19 mouse cellular contexts compared by ENCODE assay signal in the genomic region with DNA sequence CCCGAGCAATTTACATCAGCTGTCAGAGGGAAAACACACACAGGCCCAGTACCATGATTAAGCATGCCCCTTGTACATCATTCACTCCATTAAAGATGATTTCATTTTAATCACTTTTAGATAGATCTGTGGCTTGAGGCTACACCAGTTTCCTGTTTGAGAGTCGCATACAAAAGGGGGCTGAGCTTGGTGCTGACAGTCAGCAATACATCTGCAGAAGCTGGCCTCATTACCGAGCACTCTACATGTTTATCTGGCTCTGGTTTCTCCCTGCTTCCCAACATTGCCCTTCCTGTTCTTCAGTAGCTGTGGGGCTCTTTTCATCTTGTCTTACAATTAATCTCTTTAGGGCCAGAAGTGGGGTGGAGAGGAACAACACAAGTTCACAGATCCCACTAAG. TPM values are rescaled to one million over a fixed set of nuclear protein-coding genes. Genes with fewer than 3 reads are reported as not detected.
DNase-seq lines count a peak whose midpoint lies in the region; ATAC-seq and TF ChIP-seq lines count a peak whose summit lies in the region.
"Had no signal": no experiment of that assay in that cellular context is flagged by ENCODE, and none has a peak within 500 bp of the region (broad histone marks: within the 10 kb centered on the region; RNA-seq: fewer than 3 reads in every experiment).

No protein-coding gene starts in this region.

- no peaks in the 10 kb centered on the region for H3K27me3 ChIP-seq in kidney, postnatal 0 days (ENCODE audit: insufficient read depth, low read length)
- H3K27me3 ChIP-seq in kidney, embryonic 14.5 days (ENCODE audit: control insufficient read depth, insufficient read depth, low read length), result no peaks in the 10 kb centered on the region
- H3K27me3 ChIP-seq in midbrain, embryonic 13.5 days, result peaks cover 11% of the 10 kb centered on the region
- no peaks in the 10 kb centered on the region for H3K27me3 ChIP-seq in midbrain, postnatal 0 days (ENCODE audit: insufficient read depth, low read length)

- no peak for ATAC-seq in kidney, postnatal 0 days (replicated peaks; ENCODE audit: low FRiP score, low read depth)
- no peak for ATAC-seq in kidney, embryonic 14.5 days (ENCODE audit: low FRiP score, low TSS enrichment)
- ATAC-seq in midbrain, embryonic 13.5 days, result no peak
- no peak for ATAC-seq in midbrain, postnatal 0 days (ENCODE audit: low FRiP score)
- peak; percentile 41 for ATAC-seq in activated CD4-positive, CD25-positive, alpha-beta regulatory T cell, adult 4 months
- no peak for ATAC-seq in monocyte, adult 5-6 weeks (replicated peaks; ENCODE audit: insufficient number of reproducible peaks, low FRiP score, low TSS enrichment, poor library complexity, severe bottlenecking)

- 36% methylated on average over 3 of the region's 3 CpGs for WGBS in kidney, postnatal 0 days
- 35% methylated on average over 3 of the region's 3 CpGs for WGBS in kidney, embryonic 14.5 days
- 53% methylated on average over 3 of the region's 3 CpGs for WGBS in midbrain, embryonic 13.5 days
- 32% methylated on average over 3 of the region's 3 CpGs for WGBS in midbrain, postnatal 0 days

- no peak for TF ChIP-seq CTCF in kidney, postnatal 0 days (IDR thresholded peaks at IDR 0.05; ENCODE audit: low read depth)
- no peak for TF ChIP-seq CTCF in midbrain, postnatal 0 days (IDR thresholded peaks at IDR 0.05)

- no peak overlapping the region for H3K9ac ChIP-seq in kidney, postnatal 0 days (ENCODE audit: low read depth, low read length)
- H3K9ac ChIP-seq in kidney, embryonic 14.5 days (ENCODE audit: low read depth, low read length), result no peak overlapping the region
- H3K9ac ChIP-seq in midbrain, embryonic 13.5 days (replicated peaks), result no peak overlapping the region
- H3K9ac ChIP-seq in midbrain, postnatal 0 days (replicated peaks; ENCODE audit: low read length, poor library complexity, severe bottlenecking), result no peak overlapping the region
- H3K9ac ChIP-seq: hindbrain, embryonic 14.5 days; limb, embryonic 12.5 days; liver, embryonic 15.5 days had no signal

- H3K9me3 ChIP-seq in kidney, postnatal 0 days (replicated peaks; ENCODE audit: low read length), result no peaks in the 10 kb centered on the region
- no peaks in the 10 kb centered on the region for H3K9me3 ChIP-seq in kidney, embryonic 14.5 days (ENCODE audit: control insufficient read depth, low read length)
- H3K9me3 ChIP-seq in midbrain, embryonic 13.5 days, result no peaks in the 10 kb centered on the region
- no peaks in the 10 kb centered on the region for H3K9me3 ChIP-seq in midbrain, postnatal 0 days (ENCODE audit: low read length)
- H3K9me3 ChIP-seq: limb, embryonic 12.5 days; liver, embryonic 15.5 days had no signal

- peak; percentile 36 for DNase-seq in kidney, postnatal 0 days (ENCODE audit: low spot score)
- DNase-seq in midbrain, postnatal 0 days (ENCODE audit: low spot score), result no peak
- DNase-seq in naive thymus-derived CD4-positive, alpha-beta T cell, adult 2 months (ENCODE audit: low read depth), result peak; percentile 49
- DNase-seq in right cerebral cortex, postnatal 10 days (ENCODE audit: low spot score in 2 of 2), result no peak
- DNase-seq: adrenal gland, postnatal 10 days; B cell, adult 2 months; cerebellum, adult 9-10 months; gastrocnemius, postnatal 25 days; heart, postnatal 14 days; kidney, adult 8-10 months had no signal

- H3K4me1 ChIP-seq in kidney, postnatal 0 days (replicated peaks; ENCODE audit: insufficient read depth, low read length), result 0 out of 2 replicates have a peak, but pooled peaks cover 2% of the 10 kb centered on the region
- H3K4me1 ChIP-seq in kidney, embryonic 14.5 days (ENCODE audit: control insufficient read depth, insufficient read depth, low read length), result no peaks in the 10 kb centered on the region
- H3K4me1 ChIP-seq in midbrain, embryonic 13.5 days (replicated peaks), result peaks cover 44% of the 10 kb centered on the region
- 0 out of 2 replicates have a peak, but pooled peaks cover 2% of the 10 kb centered on the region for H3K4me1 ChIP-seq in midbrain, postnatal 0 days (ENCODE audit: insufficient read depth, low read length)

- H3K27ac ChIP-seq in kidney, postnatal 0 days, result no peak overlapping the region
- H3K27ac ChIP-seq in kidney, embryonic 14.5 days (ENCODE audit: low read depth, low read length), result no peak overlapping the region
- H3K27ac ChIP-seq in midbrain, embryonic 13.5 days, result peak overlapping the region; percentile 1; the same call in 1 of the 2 replicates
- no peak overlapping the region for H3K27ac ChIP-seq in midbrain, postnatal 0 days (ENCODE audit: low read depth, low read length)
- H3K27ac ChIP-seq: hindbrain, embryonic 14.5 days; limb, embryonic 12.5 days; liver, embryonic 15.5 days had no signal

- no peak overlapping the region for H3K4me2 ChIP-seq in kidney, postnatal 0 days (ENCODE audit: low read length)
- no peak overlapping the region for H3K4me2 ChIP-seq in kidney, embryonic 14.5 days (replicated peaks; ENCODE audit: low read depth, low read length)
- no peak overlapping the region for H3K4me2 ChIP-seq in midbrain, embryonic 13.5 days (replicated peaks)
- no peak overlapping the region for H3K4me2 ChIP-seq in midbrain, postnatal 0 days (ENCODE audit: low read depth, low read length, poor library complexity, severe bottlenecking)
- H3K4me2 ChIP-seq: hindbrain, embryonic 14.5 days; limb, embryonic 12.5 days; liver, embryonic 15.5 days had no signal

- H3K4me3 ChIP-seq in kidney, postnatal 0 days (replicated peaks; ENCODE audit: low read depth, low read length), result no peak overlapping the region
- no peak overlapping the region for H3K4me3 ChIP-seq in kidney, embryonic 14.5 days (ENCODE audit: low read length)
- no peak overlapping the region for H3K4me3 ChIP-seq in midbrain, embryonic 13.5 days (replicated peaks)
- no peak overlapping the region for H3K4me3 ChIP-seq in midbrain, postnatal 0 days (ENCODE audit: low read depth, low read length)
- H3K4me3 ChIP-seq: limb, embryonic 12.5 days; liver, embryonic 15.5 days had no signal

- no peaks in the 10 kb centered on the region for H3K36me3 ChIP-seq in kidney, postnatal 0 days (ENCODE audit: insufficient read depth, low read length)
- H3K36me3 ChIP-seq in kidney, embryonic 14.5 days (ENCODE audit: control insufficient read depth, insufficient read depth, low read length), result no peaks in the 10 kb centered on the region
- H3K36me3 ChIP-seq in midbrain, embryonic 13.5 days, result no peaks in the 10 kb centered on the region
- no peaks in the 10 kb centered on the region for H3K36me3 ChIP-seq in midbrain, postnatal 0 days (ENCODE audit: insufficient read depth, low read length)
- H3K36me3 ChIP-seq: G1E; limb, embryonic 12.5 days; liver, embryonic 15.5 days had no signal

RNA-seq across cellular contexts. Expression of gene Eif4e3, which starts 6.1 kb away (rescaled TPM):
- polyA plus RNA-seq in kidney, postnatal 0 days (2015; fragmentation: Nextera tagmentation; extraction: Ambion mirVana), result 16.4 and 17.0 TPM in 2 replicates
- polyA plus RNA-seq in kidney, embryonic 14.5 days (2014; fragmentation: Nextera tagmentation; extraction: Ambion mirVana), result 19.5 TPM in 2 replicates
- 8.8 and 9.8 TPM in 2 replicates for polyA plus RNA-seq in midbrain, embryonic 13.5 days (2015; fragmentation: Nextera tagmentation; extraction: Ambion mirVana)
- 8.4 and 10.6 TPM in 2 replicates for total RNA-seq in midbrain, postnatal 0 days (2014; rRNA removed)
- polyA plus RNA-seq in midbrain, postnatal 0 days (2015; fragmentation: Nextera tagmentation; extraction: Ambion mirVana), result 5.4 and 5.5 TPM in 2 replicates
- 10 to 100 TPM; 33.8 to 35.1 TPM for polyA plus RNA-seq in activated CD4-positive, CD25-positive, alpha-beta regulatory T cell, adult 4 months (2017; shearing (Covaris generic))
- 23.3 to 33.9 TPM (median 30.5 TPM) in 3 replicates for total RNA-seq in monocyte, adult 5-6 weeks (2017)
- total RNA-seq: G1E had no signal
- polyA plus RNA-seq: G1E had no signal

RNA-seq across cellular contexts. Expression of gene Gm20696, which starts 6.2 kb away (rescaled TPM):
- 1.7 and 1.8 TPM in 2 replicates for polyA plus RNA-seq in kidney, postnatal 0 days (2015; fragmentation: Nextera tagmentation; extraction: Ambion mirVana)
- polyA plus RNA-seq in kidney, embryonic 14.5 days (2014; fragmentation: Nextera tagmentation; extraction: Ambion mirVana), result 4.9 and 7.5 TPM in 2 replicates
- 3.2 and 3.6 TPM in 2 replicates for polyA plus RNA-seq in midbrain, embryonic 13.5 days (2015; fragmentation: Nextera tagmentation; extraction: Ambion mirVana)
- total RNA-seq in midbrain, postnatal 0 days (2014; rRNA removed), result 1.1 and 2.5 TPM in 2 replicates
- 1.3 and 2.9 TPM in 2 replicates for polyA plus RNA-seq in midbrain, postnatal 0 days (2015; fragmentation: Nextera tagmentation; extraction: Ambion mirVana)
- 10 to 100 TPM; 11.9 to 13.1 TPM for polyA plus RNA-seq in activated CD4-positive, CD25-positive, alpha-beta regulatory T cell, adult 4 months (2017; shearing (Covaris generic))
- total RNA-seq in monocyte, adult 5-6 weeks (2017), result 12.8 to 26.5 TPM (median 21.5 TPM) in 3 replicates
- polyA plus RNA-seq: G1E had no signal

RNA-seq across cellular contexts. Expression of gene Gpr27, which starts 32.0 kb away (rescaled TPM):
- 2.9 and 3.3 TPM in 2 replicates for polyA plus RNA-seq in kidney, postnatal 0 days (2015; fragmentation: Nextera tagmentation; extraction: Ambion mirVana)
- polyA plus RNA-seq in kidney, embryonic 14.5 days (2014; fragmentation: Nextera tagmentation; extraction: Ambion mirVana), result 3.4 and 5.0 TPM in 2 replicates
- 8.4 and 9.0 TPM in 2 replicates for polyA plus RNA-seq in midbrain, embryonic 13.5 days (2015; fragmentation: Nextera tagmentation; extraction: Ambion mirVana)
- total RNA-seq in midbrain, postnatal 0 days (2014; rRNA removed), result 110 and 114 TPM in 2 replicates
- 26.0 and 27.8 TPM in 2 replicates for polyA plus RNA-seq in midbrain, postnatal 0 days (2015; fragmentation: Nextera tagmentation; extraction: Ambion mirVana)
- not detected for polyA plus RNA-seq in activated CD4-positive, CD25-positive, alpha-beta regulatory T cell, adult 4 months (2017; shearing (Covaris generic))
- total RNA-seq in monocyte, adult 5-6 weeks (2017), result not detected in 3 replicates
- total RNA-seq: neutrophil, adult 5-6 weeks had no signal
- polyA plus RNA-seq: G1E had no signal

Comparison
In these comparisons a context has a peak if more than half of its experiments do, and no peak if none do; other contexts are left out.
1. DNase-seq: peak in kidney, postnatal 0 days (single experiment) and naive thymus-derived CD4-positive, alpha-beta T cell, adult 2 months (single experiment); none in midbrain, postnatal 0 days (single experiment) and right cerebral cortex, postnatal 10 days (0 of 2).